Mouse (Mus musculus): ENCODE measurements around the gene 4933430I17Rik. TPM values are rescaled to one million over a fixed set of nuclear protein-coding genes. Genes with fewer than 3 reads are reported as not detected.

4933430I17Rik gene
- total and polyA plus RNA-seq, 3 experiments, result 0.12 to 0.43 TPM; not detected in 1

DNA sequence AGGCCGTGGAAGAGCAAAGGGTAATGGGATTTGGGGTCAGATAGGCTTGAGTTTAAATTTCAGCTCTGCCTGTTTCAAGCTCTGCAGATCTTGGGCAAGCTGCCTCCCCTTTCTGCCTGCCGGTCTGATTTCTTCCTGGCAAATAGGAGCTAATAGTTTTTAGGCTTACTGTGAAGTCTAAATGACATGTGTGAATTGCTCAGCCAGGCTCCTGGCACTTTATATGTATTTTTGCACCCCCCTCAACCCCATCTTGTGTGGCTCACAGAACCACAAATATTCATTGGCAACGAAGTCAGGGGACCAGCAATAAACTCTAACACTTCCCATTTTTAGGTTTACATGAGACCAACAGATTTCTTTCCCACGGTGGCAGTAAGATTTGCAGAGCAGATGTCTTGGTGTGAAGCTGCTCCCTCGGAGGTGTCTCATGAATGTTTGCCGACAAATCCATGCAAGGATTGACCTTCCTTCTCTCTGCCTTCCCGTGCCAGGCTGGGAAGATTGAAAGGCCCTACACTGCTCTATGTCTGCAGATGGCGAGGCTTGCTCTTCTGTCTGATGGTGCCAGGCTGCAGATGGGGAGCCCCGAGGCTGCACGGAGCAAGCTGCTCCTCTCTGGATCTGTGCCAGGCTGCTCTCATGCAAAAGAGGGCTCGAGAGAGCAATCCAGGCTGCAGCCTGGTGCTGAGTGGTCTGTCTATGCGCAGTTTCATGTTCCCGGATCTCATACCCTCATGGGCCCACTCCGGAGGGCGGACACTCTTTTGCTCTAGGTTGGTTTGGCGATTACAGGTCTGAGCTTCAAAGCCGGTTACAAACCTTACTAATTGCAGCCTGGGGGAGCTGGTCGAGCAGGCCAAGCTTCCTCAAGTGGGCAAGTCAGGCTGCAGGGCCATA lies 57.4 kb downstream of the 4933430I17Rik start:
- no peaks in the 10 kb centered on the region for H3K36me3 ChIP-seq (ENCODE audit: control insufficient read depth in 1 of 2, insufficient read depth in 2 of 2, low read length in 2 of 2)
- no peak for TF ChIP-seq MAZ (IDR thresholded peaks at IDR 0.05; ENCODE audit: low read depth, low read length)
- H3K27me3 ChIP-seq (ENCODE audit: control insufficient read depth in 1 of 2, insufficient read depth in 2 of 2, low read length in 2 of 2), result peaks cover 0 to 2% of the 10 kb centered on the region in 2 experiments; a peak in 1 of 4 replicates
- no peaks in the 10 kb centered on the region for H3K79me2 ChIP-seq (ENCODE audit: control insufficient read depth, insufficient read depth, low read length, poor library complexity)
- H3K4me3 ChIP-seq (ENCODE audit: control insufficient read depth in 1 of 2, insufficient read depth in 1 of 2, low read depth in 2 of 2, low read length in 2 of 2), result no peak overlapping the region
- H3K27ac ChIP-seq (ENCODE audit: control insufficient read depth, low read depth, low read length), result no peak overlapping the region
- no peaks in the 10 kb centered on the region for H3K9me3 ChIP-seq (replicated peaks; ENCODE audit: insufficient read depth, low read length)
- no peak for DNase-seq (ENCODE audit: low read depth, low spot score)
- H3K4me1 ChIP-seq (ENCODE audit: control insufficient read depth in 1 of 2, insufficient read depth in 2 of 2, low read length in 2 of 2), result no peaks in the 10 kb centered on the region
- no peak overlapping the region for H3K9ac ChIP-seq (ENCODE audit: control insufficient read depth, low read depth, low read length, poor library complexity, severe bottlenecking)

GRCm38 (mm10) chr4:62583265-62584092 lies 58.3 kb downstream of the 4933430I17Rik start:
- no peak for TF ChIP-seq UBTF (IDR thresholded peaks at IDR 0.05; ENCODE audit: borderline replicate concordance, insufficient read depth, low read depth, low read length)
- no peak for TF ChIP-seq NELFE (IDR thresholded peaks at IDR 0.05; ENCODE audit: low read depth, low read length)
- no peak for TF ChIP-seq GATA1 (IDR thresholded peaks at IDR 0.05; ENCODE audit: low read depth, low read length)
- TF ChIP-seq MXI1 (IDR thresholded peaks at IDR 0.05; ENCODE audit: low read depth, low read length), result no peak
- TF ChIP-seq GABPA (IDR thresholded peaks at IDR 0.05; ENCODE audit: low read depth, low read length), result no peak
- TF ChIP-seq RCOR1 (IDR thresholded peaks at IDR 0.05; ENCODE audit: low read depth, low read length), result no peak
- peaks cover 0 to 2% of the 10 kb centered on the region in 2 experiments; a peak in 1 of 4 replicates for H3K27me3 ChIP-seq (ENCODE audit: control insufficient read depth in 1 of 2, insufficient read depth in 2 of 2, low read length in 2 of 2)
- no peak overlapping the region for H3K4me3 ChIP-seq (ENCODE audit: control insufficient read depth in 1 of 2, insufficient read depth in 1 of 2, low read depth in 2 of 2, low read length in 2 of 2)
- no peaks in the 10 kb centered on the region for H3K79me2 ChIP-seq (ENCODE audit: control insufficient read depth, insufficient read depth, low read length, poor library complexity)
- no peaks in the 10 kb centered on the region for H3K4me1 ChIP-seq (ENCODE audit: control insufficient read depth in 1 of 2, insufficient read depth in 2 of 2, low read length in 2 of 2)
- no peak overlapping the region for H3K9ac ChIP-seq (ENCODE audit: control insufficient read depth, low read depth, low read length, poor library complexity, severe bottlenecking)
- no peak for DNase-seq (ENCODE audit: low read depth, low spot score)
- no peak overlapping the region for H3K27ac ChIP-seq (ENCODE audit: control insufficient read depth, low read depth, low read length)
- no peaks in the 10 kb centered on the region for H3K36me3 ChIP-seq (ENCODE audit: control insufficient read depth in 1 of 2, insufficient read depth in 2 of 2, low read length in 2 of 2)
- H3K9me3 ChIP-seq (replicated peaks; ENCODE audit: insufficient read depth, low read length), result no peaks in the 10 kb centered on the region

DNA sequence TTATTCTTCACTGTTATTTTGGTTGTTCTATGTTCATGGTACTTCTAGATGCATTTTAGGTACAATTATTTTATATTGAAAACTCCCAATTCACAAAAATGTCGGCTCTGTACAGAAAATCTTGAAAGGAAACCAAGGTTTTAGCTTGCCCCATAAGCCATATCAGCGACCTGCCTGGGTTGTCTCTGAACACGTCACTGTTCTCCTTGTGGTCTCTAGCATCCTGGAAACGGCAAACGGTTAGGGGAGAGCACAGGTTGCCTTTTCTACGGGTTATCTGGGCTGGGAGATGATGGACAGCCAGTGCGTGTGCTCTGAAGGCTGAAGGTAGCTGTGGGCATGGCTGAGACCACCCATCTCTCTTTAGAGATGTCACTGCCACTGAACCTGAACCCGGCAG lies 61.9 kb downstream of the 4933430I17Rik start:
- TF ChIP-seq ELF1 (IDR thresholded peaks at IDR 0.05; ENCODE audit: low read depth, low read length), result no peak
- TF ChIP-seq TCF12 (IDR thresholded peaks at IDR 0.05; ENCODE audit: low read depth, low read length), result no peak
- no peaks in the 10 kb centered on the region for H3K9me3 ChIP-seq (replicated peaks; ENCODE audit: insufficient read depth, low read length)
- no peak overlapping the region for H3K27ac ChIP-seq (ENCODE audit: control insufficient read depth, low read depth, low read length)
- H3K4me3 ChIP-seq (ENCODE audit: control insufficient read depth in 1 of 2, insufficient read depth in 1 of 2, low read depth in 2 of 2, low read length in 2 of 2), result no peak overlapping the region
- DNase-seq (ENCODE audit: low read depth, low spot score), result no peak
- H3K27me3 ChIP-seq (ENCODE audit: control insufficient read depth in 1 of 2, insufficient read depth in 2 of 2, low read length in 2 of 2), result peaks cover 0 to 2% of the 10 kb centered on the region in 2 experiments; a peak in 1 of 4 replicates
- no peaks in the 10 kb centered on the region for H3K36me3 ChIP-seq (ENCODE audit: control insufficient read depth in 1 of 2, insufficient read depth in 2 of 2, low read length in 2 of 2)
- no peaks in the 10 kb centered on the region for H3K4me1 ChIP-seq (ENCODE audit: control insufficient read depth in 1 of 2, insufficient read depth in 2 of 2, low read length in 2 of 2)
- no peaks in the 10 kb centered on the region for H3K79me2 ChIP-seq (ENCODE audit: control insufficient read depth, insufficient read depth, low read length, poor library complexity)
- no peak overlapping the region for H3K9ac ChIP-seq (ENCODE audit: control insufficient read depth, low read depth, low read length, poor library complexity, severe bottlenecking)

Measured in MEL (cell line).